Mouse (Mus musculus): Measurements from ENCODE around the gene Sec1. TPM values are rescaled to one million over a fixed set of nuclear protein-coding genes. Genes with fewer than 3 reads are reported as not detected.

Sec1 gene
- polyA plus RNA-seq, 1 experiment from 2014 or later, result 2.0 TPM

DNA sequence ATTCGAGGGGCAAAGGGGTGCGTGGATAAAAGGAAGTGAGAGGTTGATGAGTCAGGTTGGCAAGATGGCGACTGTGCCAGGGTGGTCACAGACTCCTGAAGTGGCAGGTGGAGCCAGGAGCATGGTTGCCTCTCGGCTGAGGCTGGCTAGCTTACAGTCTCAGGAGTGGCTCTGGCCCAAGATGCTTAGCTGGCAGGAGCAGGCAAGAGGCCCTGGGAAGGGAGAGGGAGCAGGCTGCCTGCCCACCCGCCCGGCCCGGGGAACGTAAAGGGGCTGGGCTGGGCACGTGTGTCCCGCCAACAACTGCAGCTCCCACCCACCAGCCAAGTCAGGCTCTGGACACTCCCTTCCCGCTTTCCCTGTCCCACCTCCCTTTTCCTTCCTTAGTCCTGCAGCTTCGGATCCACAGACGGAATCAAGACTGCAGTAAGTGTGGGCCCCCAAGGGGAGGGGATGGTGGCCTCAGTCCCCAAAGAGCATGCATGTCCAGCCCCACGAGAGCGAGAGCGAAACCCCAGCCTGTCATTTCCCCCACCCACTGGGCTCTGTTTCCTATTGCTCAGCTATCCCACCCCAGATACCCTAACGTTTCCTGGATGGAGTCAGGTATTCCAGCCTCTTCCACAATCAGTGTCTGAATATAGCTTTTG, 52.7 kb downstream of the Sec1 start:
- Histone ChIP-seq H3K4me3 (replicated peaks) (peak overlapping the region; percentile 15; the same call in 1 of the 2 replicates), H3K36me3 (no peaks in the 10 kb centered on the region), H3K9ac (0 out of 2 replicates have a peak overlapping the region, but pooled peaks have one; percentile 28), H3K4me1 (replicated peaks) (peaks cover 42% of the 10 kb centered on the region), H3K27me3 (replicated peaks) (no peaks in the 10 kb centered on the region), H3K4me2 (replicated peaks) (peak overlapping the region; percentile 78), H3K27ac (peak overlapping the region; percentile 37; the same call in 1 of the 2 replicates), H3K9me3 (no peaks in the 10 kb centered on the region)
- no peak for ATAC-seq
- WGBS, result 45% methylated on average over 16 of the region's 17 CpGs

- Histone ChIP-seq H3K4me1 (replicated peaks) (peaks cover 47% of the 10 kb centered on the region), H3K9me3 (no peaks in the 10 kb centered on the region), H3K27ac (no peak overlapping the region), H3K4me2 (replicated peaks) (no peak overlapping the region), H3K36me3 (peaks cover 3% of the 10 kb centered on the region; the same call in 1 of the 2 replicates), H3K27me3 (replicated peaks) (no peaks in the 10 kb centered on the region), H3K4me3 (replicated peaks) (no peak overlapping the region), H3K9ac (no peak overlapping the region)
- no peak for ATAC-seq
- 81% methylated on average over 19 of the region's 19 CpGs for WGBS
These were observed 53.8 kb downstream of the Sec1 start for GRCm38 (mm10) chr7:45640191-45640957.

DNA sequence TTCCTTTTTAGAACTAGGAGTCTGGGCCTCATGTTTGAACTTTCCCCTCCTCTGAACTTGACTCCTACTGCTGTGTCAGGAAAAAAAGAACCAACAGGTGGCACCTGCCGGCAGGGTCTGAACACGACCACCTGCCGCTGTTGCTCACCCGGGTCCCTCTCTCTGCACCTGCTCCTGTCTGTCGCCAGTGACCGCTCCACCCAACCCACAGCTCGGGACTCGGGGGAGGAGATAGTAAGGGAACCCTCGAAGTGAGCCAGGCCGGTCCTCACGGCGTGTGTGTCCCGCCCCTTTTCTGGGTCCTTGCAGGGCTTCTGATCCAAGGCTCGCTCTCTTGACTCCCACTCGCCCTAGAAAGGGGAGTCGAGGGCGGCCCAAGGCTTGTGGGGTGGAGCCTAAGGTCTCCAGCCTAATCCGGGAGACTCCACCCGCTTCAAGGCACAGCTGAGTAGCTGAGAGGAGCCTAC, 54.6 kb downstream of the Sec1 start, which contains the start of gene Mamstr:
TSS of gene Mamstr (plus strand) at position 417 of the 467 bp plus-strand sequence.
- no peak within 1 kb of the TSS; the same call in 1 of the 2 replicates for H3K9ac ChIP-seq
- no peaks in the 10 kb centered on the region for H3K9me3 ChIP-seq
- H3K4me2 ChIP-seq (replicated peaks), result peak within 1 kb of the TSS; percentile 3; the same call in 1 of the 2 replicates
- WGBS, result 38% methylated on average over 19 of the region's 19 CpGs
- no peak within 1 kb of the TSS for H3K4me3 ChIP-seq (replicated peaks)
- no peak within 1 kb of the TSS for H3K27ac ChIP-seq
- no peaks in the 10 kb centered on the region for H3K27me3 ChIP-seq (replicated peaks)
- H3K36me3 ChIP-seq, result peaks cover 3% of the 10 kb centered on the region; the same call in 1 of the 2 replicates
- H3K4me1 ChIP-seq (replicated peaks), result peaks cover 44% of the 10 kb centered on the region
- no peak for ATAC-seq

GRCm38 (mm10) chr7:45638623-45639401, 55.4 kb downstream of the Sec1 start:
- no peaks in the 10 kb centered on the region for H3K27me3 ChIP-seq (replicated peaks)
- H3K9ac ChIP-seq, result no peak overlapping the region
- peaks cover 37% of the 10 kb centered on the region for H3K4me1 ChIP-seq (replicated peaks)
- H3K36me3 ChIP-seq, result peaks cover 3% of the 10 kb centered on the region; the same call in 1 of the 2 replicates
- 0 out of 2 replicates have a peak overlapping the region, but pooled peaks have one; percentile 1 for H3K4me3 ChIP-seq (replicated peaks)
- no peaks in the 10 kb centered on the region for H3K9me3 ChIP-seq
- peak overlapping the region; percentile 44 for H3K4me2 ChIP-seq (replicated peaks)
- H3K27ac ChIP-seq, result no peak overlapping the region
- ATAC-seq, result peak; percentile 84
- WGBS, result 23% methylated on average over 29 of the region's 29 CpGs

GRCm38 (mm10) chr7:45637710-45638109, 56.5 kb downstream of the Sec1 start:
- Histone ChIP-seq H3K9ac (no peak overlapping the region), H3K4me3 (replicated peaks) (no peak overlapping the region), H3K36me3 (peaks cover 3% of the 10 kb centered on the region; the same call in 1 of the 2 replicates), H3K4me1 (replicated peaks) (peaks cover 37% of the 10 kb centered on the region), H3K4me2 (replicated peaks) (no peak overlapping the region), H3K9me3 (no peaks in the 10 kb centered on the region), H3K27me3 (replicated peaks) (no peaks in the 10 kb centered on the region), H3K27ac (no peak overlapping the region)
- no peak for ATAC-seq
- 93% methylated on average over 6 of the region's 6 CpGs for WGBS

GRCm38 (mm10) chr7:45635711-45636688, 58.2 kb downstream of the Sec1 start:
- H3K4me2 ChIP-seq (replicated peaks), result no peak overlapping the region
- peak overlapping the region; percentile 36; the same call in 1 of the 2 replicates for H3K27ac ChIP-seq
- peaks cover 27% of the 10 kb centered on the region for H3K4me1 ChIP-seq (replicated peaks)
- no peak overlapping the region for H3K9ac ChIP-seq
- H3K4me3 ChIP-seq (replicated peaks), result no peak overlapping the region
- WGBS, result 72% methylated on average over 15 of the region's 15 CpGs
- H3K9me3 ChIP-seq, result no peaks in the 10 kb centered on the region
- no peaks in the 10 kb centered on the region for H3K27me3 ChIP-seq (replicated peaks)
- peaks cover 3% of the 10 kb centered on the region; the same call in 1 of the 2 replicates for H3K36me3 ChIP-seq
- ATAC-seq, result no peak

- ATAC-seq, result no peak
- 88% methylated on average over 11 of the region's 11 CpGs for WGBS
- H3K4me1 ChIP-seq (replicated peaks), result peaks cover 20% of the 10 kb centered on the region
- no peaks in the 10 kb centered on the region for H3K9me3 ChIP-seq
- H3K27me3 ChIP-seq (replicated peaks), result no peaks in the 10 kb centered on the region; the same call in 1 of the 2 replicates
- 0 out of 2 replicates have a peak overlapping the region, but pooled peaks have one; percentile 36 for H3K27ac ChIP-seq
- no peak overlapping the region for H3K4me3 ChIP-seq (replicated peaks)
- H3K9ac ChIP-seq, result no peak overlapping the region
- H3K4me2 ChIP-seq (replicated peaks), result no peak overlapping the region
- H3K36me3 ChIP-seq, result peaks cover 3% of the 10 kb centered on the region; the same call in 1 of the 2 replicates
These were observed 59.1 kb downstream of the Sec1 start for GRCm38 (mm10) chr7:45634946-45635681.

- Histone ChIP-seq H3K9me3 (no peaks in the 10 kb centered on the region), H3K4me1 (replicated peaks) (peaks cover 20% of the 10 kb centered on the region), H3K4me3 (replicated peaks) (peak overlapping the region; percentile 5), H3K27ac (no peak overlapping the region), H3K4me2 (replicated peaks) (peak overlapping the region; percentile 50), H3K36me3 (peaks cover 3% of the 10 kb centered on the region; the same call in 1 of the 2 replicates), H3K9ac (peak overlapping the region; percentile 29), H3K27me3 (replicated peaks) (peaks cover 8% of the 10 kb centered on the region; the same call in 1 of the 2 replicates)
- ATAC-seq, result no peak
- WGBS, result 23% methylated on average over 35 of the region's 35 CpGs
These were observed 61.7 kb downstream of the Sec1 start for GRCm38 (mm10) chr7:45632499-45632898.

GRCm38 (mm10) chr7:45630064-45630907, 63.9 kb downstream of the Sec1 start:
- Histone ChIP-seq H3K9ac (no peak overlapping the region), H3K9me3 (no peaks in the 10 kb centered on the region), H3K27ac (no peak overlapping the region), H3K36me3 (no peaks in the 10 kb centered on the region), H3K4me2 (replicated peaks) (no peak overlapping the region; the same call in 1 of the 2 replicates), H3K4me3 (replicated peaks) (no peak overlapping the region), H3K27me3 (replicated peaks) (peaks cover 12% of the 10 kb centered on the region; the same call in 1 of the 2 replicates), H3K4me1 (replicated peaks) (peaks cover 14% of the 10 kb centered on the region)
- no peak for ATAC-seq
- 75% methylated on average over 23 of the region's 23 CpGs for WGBS

Measured in intestine, embryonic 15.5 days (tissue).